Mouse (Mus musculus) embryo, embryonic 10.5 days (tissue): Measurements from ENCODE around the gene Apoc2.

Source experiments
- DNase-seq: peaks from one replicate; pipeline ENCODE4 v3.0.0-alpha.2; 2015; ENCODE audit warnings: low spot score

The Apoc2 gene

GRCm38 (mm10) chr7:19628536-19629360 is 49.0 kb downstream of the Apoc2 start:
- DNase-seq = peak; percentile 95

GRCm38 (mm10) chr7:19628192-19628535 is 49.6 kb downstream of the Apoc2 start:
- no peak for DNase-seq

- no peak for DNase-seq
These were observed 50.0 kb downstream of the Apoc2 start for GRCm38 (mm10) chr7:19627721-19628120.

- no peak for DNase-seq
These were observed 54.3 kb downstream of the Apoc2 start for GRCm38 (mm10) chr7:19623433-19623832.

- no peak for DNase-seq
These were observed 55.5 kb downstream of the Apoc2 start for GRCm38 (mm10) chr7:19622241-19622640.
